Mouse (Mus musculus): ENCODE measurements at regions not wholly inside any gene's neighbourhood (a gene's known extent, or its start where the extent isn't known, plus 50 kb on each side); places are given as distances from the start of the nearest gene placed in this dataset.
A peak's percentile ranks its signal among the peaks of the same experiment; 100 is the strongest.

DNA sequence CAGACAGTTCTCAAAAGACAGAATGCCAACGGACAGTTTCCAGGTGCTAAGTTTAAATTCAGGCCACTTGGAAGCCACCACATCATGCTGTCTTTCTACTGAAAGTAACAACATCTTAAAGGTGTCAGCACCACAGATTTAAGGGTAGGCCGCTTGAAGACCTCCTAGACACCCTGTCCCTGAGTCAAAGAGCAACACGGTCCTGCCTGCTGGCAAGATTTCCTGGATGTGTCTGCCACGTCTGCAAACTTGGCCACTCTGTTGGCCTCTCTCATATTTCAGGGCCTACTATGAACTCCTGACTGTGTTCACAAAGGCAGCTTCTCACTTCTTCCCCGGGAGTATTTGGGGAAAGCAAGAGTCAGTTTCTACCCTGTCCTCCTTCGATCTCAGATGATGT lies 194.7 kb upstream of the Esrrg start:
- DNase-seq (ENCODE audit: low spot score in 2 of 2): no peak

DNA sequence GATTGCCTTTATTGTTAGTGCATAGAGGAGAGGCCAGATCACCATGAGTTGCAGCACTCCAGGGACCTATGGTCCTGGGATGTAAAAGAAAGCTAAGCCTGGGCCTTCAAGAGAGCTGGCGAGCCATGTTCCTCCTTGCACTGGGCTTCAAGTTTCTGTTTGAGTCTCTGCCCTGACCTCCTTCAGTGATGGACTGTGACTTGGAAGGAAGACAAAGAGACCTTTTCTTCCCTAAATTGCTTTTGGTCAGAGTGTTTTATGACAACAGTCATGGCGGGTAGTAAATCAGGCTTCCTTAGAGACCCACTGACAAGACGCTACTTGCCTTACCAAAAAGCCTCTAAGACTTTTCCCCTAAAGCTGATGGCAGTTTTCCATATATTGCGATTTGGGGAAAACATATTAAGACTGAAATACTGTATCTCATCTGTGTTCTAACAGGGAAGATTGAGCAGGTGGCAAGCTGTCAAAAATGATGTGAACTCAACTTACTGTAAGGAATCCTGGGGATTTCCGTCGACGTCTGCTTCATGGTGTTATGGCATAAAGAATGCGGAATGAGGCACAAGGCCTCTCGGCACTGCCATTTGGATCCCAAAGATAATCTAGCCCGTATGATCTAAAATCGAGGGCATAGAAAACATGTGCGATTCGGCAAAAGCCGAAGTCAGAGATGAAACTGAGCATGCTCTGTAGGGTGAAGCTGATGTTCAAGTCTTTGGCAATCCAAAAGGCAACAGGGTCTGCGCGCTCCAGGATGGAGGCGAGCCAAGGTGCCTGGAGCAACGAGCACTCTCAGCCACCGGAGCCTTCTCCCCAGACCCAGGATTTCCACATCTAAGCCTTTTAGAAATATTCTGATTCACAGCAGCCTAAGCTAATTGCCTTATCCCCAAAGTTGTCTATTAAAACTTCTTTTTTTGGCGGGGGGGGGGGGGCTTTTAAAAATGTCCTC lies 190.1 kb upstream of the Esrrg start:
- DNase-seq (ENCODE audit: low spot score in 2 of 2): no peak

DNA sequence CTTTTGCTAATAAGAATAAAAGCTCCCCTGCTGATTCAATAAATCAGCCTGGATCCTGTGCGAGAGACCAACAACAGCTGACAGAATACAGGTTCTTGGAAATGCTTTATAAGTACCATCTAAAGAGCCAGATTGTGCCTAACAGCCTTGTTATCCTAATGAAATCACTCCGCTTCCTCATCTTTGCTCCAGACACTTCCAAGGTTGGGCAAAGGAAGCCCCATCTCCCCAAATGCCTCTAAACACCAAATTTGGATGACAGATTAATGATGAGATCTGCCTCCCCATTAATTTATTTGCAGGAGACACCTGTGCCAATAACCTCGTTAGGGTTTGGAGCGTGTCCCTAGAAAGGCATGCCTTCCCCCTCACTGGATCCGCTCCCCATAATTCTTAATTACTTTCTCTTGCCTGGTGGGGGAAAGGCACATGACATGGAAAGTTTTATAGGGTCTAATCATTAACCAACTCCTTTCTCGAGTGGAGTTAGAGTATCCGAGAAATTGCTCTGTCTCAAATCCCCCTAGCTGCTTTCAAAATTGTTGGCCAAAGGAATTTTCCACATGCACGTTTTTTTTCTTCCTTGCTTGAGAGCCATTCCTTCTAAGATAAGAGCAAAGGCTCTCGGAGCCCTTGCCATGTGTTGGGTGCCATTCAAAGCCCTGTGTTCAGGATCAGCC lies 179.9 kb upstream of the Esrrg start:
- DNase-seq (ENCODE audit: low spot score in 2 of 2): no peak

DNA sequence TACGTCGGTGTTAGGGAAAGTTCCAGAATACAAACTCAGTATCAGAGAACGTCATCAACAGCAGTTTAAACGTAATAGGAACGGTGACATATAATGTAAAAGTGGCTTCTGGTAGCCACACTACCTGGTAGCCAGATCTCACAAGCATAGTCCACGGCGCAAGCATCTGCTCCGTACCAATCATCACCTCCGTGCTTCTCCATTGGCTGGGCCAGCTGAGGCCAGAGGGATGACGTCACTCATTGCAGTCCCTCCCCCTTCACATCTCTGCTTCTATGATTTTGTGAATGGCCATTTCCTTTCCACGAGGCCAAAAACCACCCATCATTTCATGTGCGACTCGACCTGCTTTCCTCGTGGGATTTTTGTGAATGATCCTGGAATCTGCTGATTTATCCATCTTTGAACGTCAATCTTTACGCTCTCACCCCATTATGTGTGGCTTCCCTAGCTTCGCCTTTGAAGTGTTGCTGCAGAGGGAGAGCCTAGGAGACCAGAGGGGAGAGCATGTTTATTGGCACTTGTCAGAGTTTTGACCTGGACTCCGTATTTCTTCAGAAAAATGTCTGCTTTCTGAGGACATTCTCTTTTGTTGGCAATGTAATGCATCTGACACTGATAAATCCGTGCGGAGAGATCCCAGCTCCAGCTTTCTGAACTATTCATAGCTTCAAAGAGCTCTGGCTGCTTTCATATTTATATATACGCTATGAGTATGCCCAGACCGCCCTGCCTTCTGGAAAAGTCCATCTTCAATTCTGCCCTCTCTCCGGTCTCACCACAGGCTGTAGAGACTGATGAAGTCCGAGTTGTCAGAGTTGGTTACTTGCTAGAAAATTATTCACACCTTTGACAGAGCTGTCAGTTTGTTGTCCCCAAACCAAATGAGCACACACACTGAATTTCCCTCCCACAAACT lies 174.6 kb upstream of the Esrrg start:
- no peak for DNase-seq (ENCODE audit: low spot score in 2 of 2)

DNA sequence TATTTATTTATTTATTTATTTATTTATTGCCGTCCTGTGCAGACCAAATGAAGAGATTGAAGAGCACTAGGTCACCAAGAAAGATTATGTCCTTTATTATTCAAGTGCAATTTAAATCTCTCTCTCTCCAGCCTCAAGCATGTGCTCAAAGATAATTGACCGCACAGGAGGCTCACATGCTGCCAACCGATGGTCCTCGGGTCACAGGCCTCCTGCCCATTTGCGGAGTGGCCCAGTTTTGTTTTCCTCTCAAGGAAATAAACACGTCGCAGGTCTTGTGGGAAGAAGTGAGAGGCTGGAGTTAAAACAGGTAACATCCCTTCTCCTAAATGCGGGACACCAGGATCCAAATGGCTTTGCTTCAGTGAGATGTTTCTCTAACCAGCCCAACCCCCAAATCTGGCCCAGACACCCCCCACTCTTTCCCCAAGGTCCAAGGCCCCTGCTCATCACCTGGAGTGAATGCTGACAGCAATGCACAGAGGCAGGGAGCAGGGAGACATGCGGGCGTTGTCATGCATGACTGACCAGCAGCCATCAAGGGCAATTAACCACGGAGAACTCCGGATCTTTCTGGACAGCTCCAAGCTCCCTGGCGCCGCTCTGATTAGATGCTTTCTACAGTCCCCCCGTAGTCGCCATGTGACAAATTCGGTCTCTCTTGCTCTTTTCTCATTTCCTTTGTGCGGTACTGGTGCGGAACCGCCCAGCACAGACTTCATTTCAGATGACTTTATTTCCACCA lies 169.2 kb upstream of the Esrrg start:
- DNase-seq (ENCODE audit: low spot score in 2 of 2): no peak

DNA sequence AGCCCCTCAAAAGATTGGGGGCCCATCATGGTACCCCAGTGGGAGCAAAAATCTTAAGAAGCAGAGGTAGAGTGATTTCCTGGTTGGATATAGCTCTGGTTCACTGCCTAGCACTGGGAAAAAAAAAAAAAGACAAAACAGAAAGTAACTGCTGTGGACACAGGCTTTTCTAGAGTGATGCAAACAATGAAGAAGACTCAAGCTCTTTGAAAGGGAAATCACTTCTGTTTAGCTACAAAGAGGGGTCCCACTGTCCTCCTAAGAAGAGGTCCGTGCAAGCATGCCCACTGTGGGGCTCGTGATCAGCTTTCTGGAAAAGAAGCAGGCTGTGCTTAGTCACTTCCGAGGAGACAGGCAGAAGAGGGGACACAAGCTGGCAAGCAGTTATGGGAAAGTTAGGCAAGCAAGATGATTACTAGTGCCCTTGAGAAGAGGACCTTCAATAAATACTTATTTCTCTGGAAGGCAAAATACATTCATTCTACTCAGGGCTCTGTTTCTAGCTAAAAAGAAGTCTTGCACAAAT lies 166.9 kb upstream of the Esrrg start:
- DNase-seq (ENCODE audit: low spot score in 2 of 2): no peak

DNA sequence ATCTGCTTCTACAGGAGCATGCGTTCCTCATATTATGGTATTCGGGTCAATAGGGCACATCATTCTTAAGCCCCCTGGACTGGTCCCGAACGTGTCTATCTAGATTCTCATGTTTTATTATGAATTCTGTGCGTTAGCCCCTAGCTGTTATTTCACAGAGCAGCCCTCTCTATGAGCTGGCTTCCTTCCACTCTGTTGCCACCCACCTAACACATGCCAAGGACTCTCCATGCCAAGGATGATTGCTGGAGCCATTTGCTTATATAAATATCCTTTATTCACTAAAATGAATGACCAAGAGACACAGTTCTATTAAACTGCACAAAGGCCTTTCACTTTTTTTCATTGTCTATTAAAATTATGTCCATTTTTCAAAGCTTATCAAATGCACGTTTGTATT lies 162.1 kb upstream of the Esrrg start:
- DNase-seq (ENCODE audit: low spot score in 2 of 2): no peak

DNA sequence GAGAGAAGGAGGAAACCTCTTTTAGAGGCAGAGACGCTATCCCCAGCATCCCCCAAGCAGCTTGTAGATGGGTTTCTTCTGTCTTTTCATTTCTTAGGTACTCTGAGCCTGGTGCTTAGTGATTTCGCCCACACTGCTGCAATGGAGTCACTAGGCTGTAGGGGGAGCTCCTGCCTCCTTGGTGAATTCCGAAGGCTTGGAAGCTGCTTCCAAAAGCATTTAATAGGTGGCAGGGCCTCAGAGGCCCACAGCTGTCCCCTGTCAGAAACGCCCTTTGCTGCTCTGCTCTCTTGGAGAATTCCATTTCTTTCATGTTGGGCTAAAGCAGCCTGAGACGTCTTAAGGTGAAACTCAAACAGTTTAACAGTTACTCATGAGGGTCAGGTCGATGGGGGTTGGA lies 160.4 kb upstream of the Esrrg start:
- no peak for DNase-seq (ENCODE audit: low spot score in 2 of 2)

DNA sequence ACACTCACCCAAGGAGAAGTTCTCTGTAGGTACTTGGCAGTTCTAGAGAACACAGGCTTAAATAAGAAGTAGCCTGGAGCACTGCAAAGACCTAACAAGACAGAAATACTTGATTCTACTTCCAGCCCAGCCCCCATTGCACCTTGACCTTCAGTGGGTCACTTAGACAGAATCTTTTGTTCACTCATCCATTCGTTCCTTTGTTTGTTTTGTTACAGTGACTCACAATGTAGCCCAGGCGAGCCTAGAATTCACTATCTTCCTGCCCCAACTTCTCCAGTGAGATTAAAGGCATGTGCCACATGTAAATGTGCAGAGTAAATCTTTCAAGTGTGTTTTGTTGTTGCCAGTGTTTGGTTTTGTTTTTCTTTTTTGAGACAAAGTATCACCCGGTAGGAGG lies 158.5 kb upstream of the Esrrg start:
- no peak for DNase-seq (ENCODE audit: low spot score in 2 of 2)

DNA sequence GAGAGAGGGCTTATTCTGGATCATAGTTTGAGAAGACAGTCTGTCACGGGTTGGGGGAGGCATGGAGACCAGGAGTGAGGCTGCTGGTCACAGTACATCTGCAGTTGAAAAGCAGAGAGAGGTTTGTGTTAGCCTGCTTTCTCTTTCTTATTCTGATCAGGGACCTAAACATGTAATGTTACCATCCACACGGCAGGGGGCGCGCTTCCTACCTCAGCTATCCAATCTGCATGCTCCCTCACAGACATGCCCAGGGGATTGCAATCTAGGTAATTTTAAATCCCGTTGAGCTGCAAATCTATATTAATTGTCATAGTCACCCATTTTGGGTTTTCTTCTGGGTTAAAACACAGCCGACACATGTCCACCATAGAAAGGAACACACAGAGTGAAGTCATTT lies 156.4 kb upstream of the Esrrg start:
- peak in 1 of 2 experiments; percentile 65 for DNase-seq (ENCODE audit: low spot score in 2 of 2)

DNA sequence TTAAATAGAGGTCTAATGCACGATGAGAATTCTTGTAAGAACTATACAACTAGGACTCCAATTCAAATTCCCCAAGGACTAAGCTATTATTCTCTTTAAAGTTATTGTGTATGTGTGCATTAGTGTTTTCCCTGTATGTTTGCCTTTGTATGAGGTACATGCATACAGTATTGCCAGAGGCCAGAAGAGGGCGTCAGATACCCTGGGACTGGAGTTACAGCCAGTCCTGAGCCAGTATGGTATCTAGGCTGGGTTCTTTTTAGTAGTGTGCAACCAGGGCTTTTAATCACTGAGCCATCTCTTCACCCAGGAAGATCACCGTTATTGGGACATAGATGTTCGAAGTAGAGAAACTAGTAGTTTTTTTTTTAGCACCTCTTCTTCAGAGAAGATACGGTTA lies 154.2 kb upstream of the Esrrg start:
- DNase-seq (ENCODE audit: low spot score in 2 of 2): no peak

DNA sequence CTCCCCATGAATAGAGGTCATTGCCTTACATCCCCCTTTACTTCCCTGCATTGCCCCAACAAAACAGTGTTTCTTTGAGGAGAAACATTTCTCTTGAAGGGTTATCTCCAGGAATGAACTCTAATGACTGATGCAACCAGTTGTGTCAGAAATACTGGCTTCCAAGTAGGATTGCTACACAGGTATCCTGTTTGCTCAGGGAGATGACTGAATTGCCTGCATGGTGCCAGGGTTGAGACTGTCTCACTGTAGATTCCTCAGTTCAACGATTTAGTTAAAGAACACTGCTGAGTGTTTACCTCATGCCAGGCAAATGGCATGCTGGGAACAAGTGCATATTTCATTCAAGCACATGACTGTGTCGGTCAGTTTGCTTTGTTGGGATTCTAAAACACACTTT lies 123.8 kb upstream of the Esrrg start:
- DNase-seq (ENCODE audit: low spot score in 2 of 2): no peak

DNA sequence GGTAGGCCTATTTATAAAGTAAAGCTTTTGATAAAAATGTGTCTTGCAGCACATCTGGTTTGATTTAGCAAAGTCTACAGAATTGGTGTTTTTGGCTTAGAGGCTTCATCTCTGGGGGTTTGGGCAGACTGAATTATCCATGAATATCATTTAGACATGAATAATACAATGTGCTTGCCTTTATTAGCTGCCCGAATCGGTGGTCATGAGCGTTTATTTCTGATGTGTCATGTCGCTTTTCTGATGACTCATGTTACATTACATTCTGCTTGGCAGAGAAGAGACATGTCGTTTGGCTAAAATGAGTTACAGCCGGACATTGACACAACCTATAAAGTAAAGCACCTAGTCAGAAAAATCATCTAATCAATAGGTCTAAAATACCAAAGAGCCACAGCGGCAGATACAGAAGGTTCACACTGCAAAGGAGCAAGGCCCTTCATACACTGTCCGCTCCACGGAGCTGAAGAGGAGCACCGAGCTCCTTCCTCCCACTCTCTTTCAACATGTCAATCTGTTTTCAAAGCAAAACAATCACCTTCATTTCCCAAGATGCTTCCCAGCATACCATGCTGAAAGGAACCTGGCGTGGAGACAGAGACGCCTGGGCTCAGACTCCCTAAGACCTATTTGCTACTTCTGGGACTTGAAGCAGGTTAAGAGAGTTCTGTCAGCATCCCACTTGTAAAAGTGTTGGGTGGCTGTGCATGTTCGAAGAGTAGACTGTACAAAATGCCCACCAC lies 120.5 kb upstream of the Esrrg start:
- DNase-seq (ENCODE audit: low spot score in 2 of 2): no peak

DNA sequence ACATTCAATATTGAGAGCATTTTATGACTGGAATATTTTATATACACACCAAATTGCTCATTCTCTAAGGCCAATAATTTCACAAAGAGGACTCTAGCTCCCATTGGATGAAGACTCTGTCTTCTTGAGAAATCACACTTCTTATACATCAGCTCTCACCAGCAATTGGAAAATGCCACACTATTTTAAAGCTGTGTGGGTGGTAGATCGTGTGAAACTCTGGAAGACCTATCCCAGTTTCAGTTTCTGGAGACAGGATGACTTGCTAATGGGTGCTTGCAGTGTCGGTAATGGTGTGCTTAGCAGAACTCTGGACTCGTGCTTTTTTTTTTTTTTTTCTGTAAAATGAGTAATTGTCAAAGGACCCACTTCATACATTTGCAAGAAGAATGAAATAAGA lies 119.1 kb upstream of the Esrrg start:
- no peak for DNase-seq (ENCODE audit: low spot score in 2 of 2)

DNA sequence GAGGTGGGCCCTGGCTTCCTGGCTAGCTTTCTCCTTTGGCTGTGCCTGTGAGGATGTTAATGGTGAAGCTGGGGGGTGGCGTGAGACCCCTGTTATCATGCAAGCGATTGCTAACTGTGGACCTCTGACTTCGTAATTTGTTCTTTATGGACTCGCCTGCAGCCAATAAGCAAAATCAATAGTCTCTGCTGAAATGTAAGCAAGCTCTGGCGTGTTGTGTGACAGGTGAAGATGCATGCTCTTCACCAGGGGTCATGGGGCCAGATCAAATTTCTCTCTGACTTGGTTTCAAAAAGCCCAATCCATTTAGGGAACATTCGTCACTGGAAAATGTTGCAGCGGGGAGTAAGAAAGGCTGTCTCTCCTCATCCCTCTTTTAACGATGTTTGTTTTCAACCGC lies 103.2 kb upstream of the Esrrg start:
- no peak for DNase-seq (ENCODE audit: low spot score in 2 of 2)

DNA sequence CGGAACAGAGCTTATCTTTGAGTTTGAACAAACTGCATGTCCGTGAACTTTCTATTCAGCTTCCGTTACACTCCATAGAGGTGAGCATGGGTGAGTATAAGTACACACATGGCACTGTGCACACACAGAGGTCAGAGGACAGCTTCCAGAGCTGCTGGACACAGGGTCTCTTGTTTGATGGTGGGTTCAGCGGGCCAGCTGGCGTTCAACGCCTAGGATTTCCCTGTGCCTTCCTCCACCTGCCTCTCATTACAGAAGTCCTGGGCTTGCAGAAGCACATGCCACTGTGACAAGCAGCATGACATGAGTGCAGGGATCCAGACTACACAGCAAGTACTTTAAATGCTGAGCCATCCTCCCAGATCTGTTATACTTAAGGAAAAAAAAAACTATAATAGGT lies 101.4 kb upstream of the Esrrg start:
- no peak for DNase-seq (ENCODE audit: low spot score in 2 of 2)

DNA sequence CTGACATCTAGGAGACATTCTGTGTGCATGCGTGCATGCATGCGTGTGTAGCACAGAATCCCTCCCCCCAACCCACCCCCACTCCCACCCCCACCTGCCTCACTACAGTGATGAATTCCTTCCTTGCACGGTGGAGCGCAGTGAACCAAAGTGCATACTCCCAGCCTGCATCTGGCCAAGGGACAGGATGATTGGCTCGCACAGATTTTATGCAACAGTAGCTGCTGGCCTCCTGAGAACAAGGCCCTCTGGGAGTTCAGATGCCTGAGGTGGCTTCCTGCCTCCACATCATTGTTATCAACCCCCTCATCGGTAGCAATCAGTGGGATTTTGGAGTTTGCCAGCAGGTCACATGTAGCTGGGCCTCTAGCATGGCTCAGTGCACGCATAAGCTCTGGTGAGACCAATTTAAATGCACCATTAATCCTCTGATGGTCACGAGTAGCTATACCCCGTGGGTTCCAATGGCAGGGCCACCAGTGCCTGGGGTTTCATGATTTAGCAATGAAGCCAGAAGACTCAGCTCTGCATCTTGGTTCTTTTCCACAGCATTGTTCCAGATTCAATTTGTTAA lies 77.2 kb upstream of the Esrrg start:
- DNase-seq (ENCODE audit: low spot score in 2 of 2): no peak

DNA sequence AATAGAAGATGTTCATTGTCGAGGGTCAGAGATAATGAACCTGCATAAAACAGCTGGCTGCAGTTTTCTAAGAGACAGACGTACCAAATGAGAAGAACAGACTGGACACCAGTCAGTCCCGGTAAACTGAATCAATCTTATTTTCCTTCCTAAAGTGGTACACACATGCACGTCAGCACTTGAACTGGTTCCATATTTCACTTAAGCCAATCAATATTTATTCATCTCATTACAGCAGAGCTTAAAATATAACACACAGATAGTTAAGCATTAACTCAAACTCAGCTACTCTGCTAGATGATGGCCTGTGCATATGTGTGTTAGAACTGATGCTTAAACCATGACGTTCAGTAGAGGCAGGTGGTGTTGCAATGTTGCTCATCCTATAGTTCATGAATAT lies 72.3 kb upstream of the Esrrg start:
- DNase-seq (ENCODE audit: low spot score in 2 of 2): no peak

DNA sequence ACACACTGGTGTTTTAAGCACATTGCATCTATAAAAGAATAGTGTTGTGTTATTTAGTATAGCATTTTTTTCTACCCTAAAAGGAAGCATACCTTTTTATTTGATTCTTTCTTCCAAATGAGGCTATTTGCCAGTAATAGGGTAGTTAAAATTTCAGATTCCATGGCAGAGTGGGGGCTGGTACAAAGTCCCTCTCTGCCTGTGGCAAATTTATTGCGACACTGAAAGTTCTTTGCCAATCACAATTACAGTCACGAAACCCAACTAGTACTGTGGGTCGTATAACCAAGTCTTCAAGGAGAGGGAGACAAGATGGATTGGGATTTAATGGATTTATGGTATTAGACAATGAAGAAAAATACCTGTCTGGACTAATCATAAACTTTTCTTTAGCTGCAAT lies 51.9 kb upstream of the Esrrg start:
- DNase-seq (ENCODE audit: low spot score in 2 of 2): no peak
